Mouse (Mus musculus) heart, embryonic 14.5 days (tissue): ENCODE data around the gene Nrbp1. TPM values are rescaled to one million over a fixed set of nuclear protein-coding genes. Genes with fewer than 3 reads are reported as not detected.

Experiments used
- ATAC-seq: fragments of 200-750 bp; cut with Nextera tagmentation; 2 replicates; pipeline ENCODE4 v1.8.0; 2017; ENCODE audit warnings: low read depth, moderate TSS enrichment; ENCODE audit not compliant: insufficient number of reproducible peaks, insufficient read depth, low FRiP score
- H3K27ac ChIP-seq, 2 experiments: fragments of 200-500 bp in 1 of 2; fragments of 300-500 bp in 1 of 2; sonication (generic) in 1 of 2; replicated peaks in 1 of 2; 2 replicates each; pipeline ENCODE4 v1.5.1; 2012 to 2014; ENCODE audit warnings: low read depth in 2 of 2, low read length in 2 of 2, control low read depth in 1 of 2, mild to moderate bottlenecking in 1 of 2, mixed read lengths in 1 of 2; ENCODE audit not compliant: control insufficient read depth in 1 of 2, insufficient read depth in 1 of 2
- H3K27me3 ChIP-seq: fragments of 300-500 bp; sonication (generic); 2 replicates; pipeline ENCODE4 v1.6.1; 2014; ENCODE audit warnings: mild to moderate bottlenecking, low read length, control low read depth; ENCODE audit not compliant: control insufficient read depth, insufficient read depth
- H3K36me3 ChIP-seq: fragments of 300-500 bp; sonication (generic); 2 replicates; pipeline ENCODE4 v1.6.1; 2014; ENCODE audit warnings: mild to moderate bottlenecking, control low read depth, low read length, mixed read lengths; ENCODE audit not compliant: control insufficient read depth, insufficient read depth
- H3K4me1 ChIP-seq, 2 experiments: fragments of 200-500 bp in 1 of 2; fragments of 300-500 bp in 1 of 2; sonication (generic) in 1 of 2; 2 replicates each; pipeline ENCODE4 v1.6.1; 2012 to 2014; ENCODE audit warnings: low read length in 2 of 2, control low read depth in 1 of 2, mixed read lengths in 1 of 2; ENCODE audit not compliant: control insufficient read depth in 2 of 2, insufficient read depth in 2 of 2
- H3K4me2 ChIP-seq: fragments of 300-500 bp; sonication (generic); 2 replicates; pipeline ENCODE4 v1.6.1; 2014; ENCODE audit warnings: mild to moderate bottlenecking, low read length
- H3K4me3 ChIP-seq, 2 experiments: fragments of 200-500 bp in 1 of 2; fragments of 300-500 bp in 1 of 2; sonication (generic) in 1 of 2; 2 replicates each; pipeline ENCODE4 v1.5.1; 2012 to 2014; ENCODE audit warnings: low read length in 2 of 2, mild to moderate bottlenecking in 2 of 2, control low read depth in 1 of 2, low read depth in 1 of 2, moderate library complexity in 1 of 2; ENCODE audit not compliant: control insufficient read depth in 1 of 2, insufficient read depth in 1 of 2
- H3K9ac ChIP-seq: fragments of 300-500 bp; sonication (generic); 2 replicates; pipeline ENCODE4 v1.6.1; 2014; ENCODE audit warnings: mild to moderate bottlenecking, low read length
- H3K9me3 ChIP-seq: fragments of 300-500 bp; sonication (generic); 2 replicates; pipeline ENCODE4 v1.6.1; 2016; ENCODE audit warnings: low read length, control low read depth; ENCODE audit not compliant: control insufficient read depth
- WGBS: fragments of 180-500 bp; shearing (Covaris S2); extraction: QIAGEN DNeasy Blood & Tissue Kit; methylation state at CpG from one replicate; pipeline ENCODE4 v1.1.7; 2014; 5-methylcytosine and 5-hydroxymethylcytosine counted together
- polyA plus RNA-seq: library from polyadenylated mRNA; unstranded; fragments of >200 nt; fragmentation: Nextera tagmentation; extraction: Ambion mirVana; gene quantifications from 2 replicates; pipeline ENCODE4 v1.2.1, GENCODE M21; 2014

Gene Nrbp1
- polyA plus RNA-seq, 1 experiment from 2014 or later: 124 TPM

GRCm38 (mm10) chr5:31295606-31296141, 55.0 kb downstream of the Nrbp1 start, which contains the start of gene Fndc4:
Gene Fndc4 (minus strand): TSS chr5:31296080.
- H3K27me3 ChIP-seq: 0 out of 2 replicates have a peak, but pooled peaks cover 3% of the 10 kb centered on the region
- peak; percentile 20; the same call in 1 of the 2 replicates for ATAC-seq
- H3K9me3 ChIP-seq: no peaks in the 10 kb centered on the region
- H3K4me1 ChIP-seq: peaks cover 5 to 16% of the 10 kb centered on the region in 2 experiments; a peak in 1 of 4 replicates
- H3K27ac ChIP-seq: peak within 1 kb of the TSS in 1 of 2 experiments; percentile 28; a peak in 1 of 4 replicates
- peak within 1 kb of the TSS; percentile 98 for H3K4me2 ChIP-seq
- H3K36me3 ChIP-seq: peaks cover 11% of the 10 kb centered on the region; the same call in 1 of the 2 replicates
- under 1% methylated on average over 43 of the region's 46 CpGs for WGBS
- H3K9ac ChIP-seq: peak within 1 kb of the TSS; percentile 86
- H3K4me3 ChIP-seq: peak within 1 kb of the TSS; percentile 70 to 80

- Histone ChIP-seq H3K4me3 (no peak within 1 kb of the TSS), H3K27ac (no peak within 1 kb of the TSS), H3K4me2 (peak within 1 kb of the TSS; percentile 98), H3K36me3 (peaks cover 11% of the 10 kb centered on the region; the same call in 1 of the 2 replicates), H3K27me3 (0 out of 2 replicates have a peak, but pooled peaks cover 3% of the 10 kb centered on the region), H3K9me3 (no peaks in the 10 kb centered on the region), H3K4me1 (peaks cover 5 to 11% of the 10 kb centered on the region in 2 experiments; a peak in 1 of 4 replicates), H3K9ac (no peak within 1 kb of the TSS)
- no peak for ATAC-seq
- whole genome bisulfite sequencing: 33% methylated on average over 13 of the region's 13 CpGs
These were observed 56.5 kb downstream of the Nrbp1 start, which contains the start of gene Gckr for GRCm38 (mm10) chr5:31297047-31297757. Gene Gckr (plus strand): TSS chr5:31297443.

GRCm38 (mm10) chr5:31297981-31298380, 57.3 kb downstream of the Nrbp1 start:
- 80% methylated on average over 3 of the region's 3 CpGs for WGBS
- Histone ChIP-seq H3K27me3 (0 out of 2 replicates have a peak, but pooled peaks cover 3% of the 10 kb centered on the region), H3K36me3 (peaks cover 5% of the 10 kb centered on the region; the same call in 1 of the 2 replicates), H3K9me3 (no peaks in the 10 kb centered on the region), H3K4me3 (no peak overlapping the region), H3K4me2 (no peak overlapping the region), H3K27ac (no peak overlapping the region), H3K9ac (no peak overlapping the region), H3K4me1 (peaks cover 5 to 11% of the 10 kb centered on the region in 2 experiments; a peak in 1 of 4 replicates)
- no peak for ATAC-seq

- ATAC-seq: no peak
- Histone ChIP-seq H3K9ac (no peak overlapping the region), H3K4me2 (no peak overlapping the region), H3K4me3 (no peak overlapping the region), H3K9me3 (no peaks in the 10 kb centered on the region), H3K27me3 (0 out of 2 replicates have a peak, but pooled peaks cover 3% of the 10 kb centered on the region), H3K36me3 (0 out of 2 replicates have a peak, but pooled peaks cover under 1% of the 10 kb centered on the region), H3K4me1 (peaks cover 5 to 11% of the 10 kb centered on the region in 2 experiments; a peak in 1 of 4 replicates), H3K27ac (no peak overlapping the region)
- WGBS: 41% methylated on average over 2 of the region's 2 CpGs
These were observed 57.8 kb downstream of the Nrbp1 start for GRCm38 (mm10) chr5:31298486-31298885.

Other genes starting within 250 kb of the Nrbp1 start
- gene Atraid, start 192.6 kb upstream of the Nrbp1 start, polyA plus RNA-seq: 142 and 156 TPM in 2 replicates
- gene Slc5a6, start 191.9 kb upstream of the Nrbp1 start, polyA plus RNA-seq: 6.5 and 7.2 TPM in 2 replicates
- gene Cad, start 186.1 kb upstream of the Nrbp1 start, polyA plus RNA-seq: 13.3 and 14.3 TPM in 2 replicates
- gene Dnajc5g, start 134.6 kb upstream of the Nrbp1 start, polyA plus RNA-seq: not detected in 2 replicates
- 0.26 and 0.43 TPM in 2 replicates for gene Slc30a3, start 132.6 kb upstream of the Nrbp1 start, polyA plus RNA-seq
- gene Trim54, start 124.2 kb upstream of the Nrbp1 start, polyA plus RNA-seq: 7.0 and 9.3 TPM in 2 replicates
- not detected in 2 replicates for gene Ucn, start 102.0 kb upstream of the Nrbp1 start, polyA plus RNA-seq
- 98.9 and 111 TPM in 2 replicates for gene Mpv17, start 86.6 kb upstream of the Nrbp1 start, polyA plus RNA-seq
- gene Gm29609, start 61.0 kb upstream of the Nrbp1 start, polyA plus RNA-seq: 1.1 and 2.0 TPM in 2 replicates
- gene Gtf3c2, start 60.7 kb upstream of the Nrbp1 start, polyA plus RNA-seq: 39.9 and 42.6 TPM in 2 replicates
- gene Snx17, start 47.6 kb upstream of the Nrbp1 start, polyA plus RNA-seq: 118 and 120 TPM in 2 replicates
- gene Eif2b4, start 47.4 kb upstream of the Nrbp1 start, polyA plus RNA-seq: 50.7 and 52.5 TPM in 2 replicates
- gene Zfp513, start 38.6 kb upstream of the Nrbp1 start, polyA plus RNA-seq: 3.3 and 4.3 TPM in 2 replicates
- 85.4 and 91.1 TPM in 2 replicates for gene Ppm1g, start 20.2 kb upstream of the Nrbp1 start, polyA plus RNA-seq
- 0.41 and 1.1 TPM in 2 replicates for gene Gm9970, start 368 bp downstream of the Nrbp1 start, polyA plus RNA-seq
- 4.8 and 5.4 TPM in 2 replicates for gene Krtcap3, start 10.8 kb downstream of the Nrbp1 start, polyA plus RNA-seq
- gene Ift172, start 50.3 kb downstream of the Nrbp1 start, polyA plus RNA-seq: 22.3 and 28.5 TPM in 2 replicates
- gene Fndc4, start 55.2 kb downstream of the Nrbp1 start, polyA plus RNA-seq: 21.7 and 22.8 TPM in 2 replicates
- not detected in 2 replicates for gene Gckr, start 56.6 kb downstream of the Nrbp1 start, polyA plus RNA-seq
- gene Zfp512, start 211.6 kb downstream of the Nrbp1 start, polyA plus RNA-seq: 32.7 and 34.4 TPM in 2 replicates
- gene 4930548H24Rik, start 244.9 kb downstream of the Nrbp1 start, polyA plus RNA-seq: not detected in 2 replicates